Mouse (Mus musculus) testis, adult 2 months (tissue): ENCODE data around the gene Gpr183.

Experiments
- CTCF ChIP-seq: fragments of 200-500 bp; IDR thresholded peaks from 2 replicates; pipeline ENCODE4 v1.5.1; 2012; ENCODE audit warnings: low read depth, mild to moderate bottlenecking, inconsistent platforms, low read length, moderate library complexity; ENCODE audit not compliant: control insufficient read depth, insufficient read depth, insufficient replicate concordance
- POLR2A ChIP-seq: fragments of 200-500 bp; IDR thresholded peaks from 2 replicates; pipeline ENCODE4 v1.6.1; 2012; ENCODE audit warnings: low read depth, mild to moderate bottlenecking, inconsistent platforms, low read length, moderate library complexity; ENCODE audit not compliant: control insufficient read depth

- TF ChIP-seq CTCF = no peak
- TF ChIP-seq POLR2A = no peak
Observed at GRCm38 (mm10) chr14:121946131-121946530, 18.9 kb downstream of the Gpr183 start.
